Comparison of ENCODE assay signal across 30 mouse cellular contexts in genomic region chr2:170755817-170756216, GRCm38 (mm10). TPM values are rescaled to one million over a fixed set of nuclear protein-coding genes. Genes with fewer than 3 reads are reported as not detected.
DNase-seq lines count a peak whose midpoint lies in the region; ATAC-seq lines count a peak whose summit lies in the region.
"Had no signal": no experiment of that assay in that cellular context is flagged by ENCODE, and none has a peak within 500 bp of the region (broad histone marks: within the 10 kb centered on the region; RNA-seq: fewer than 3 reads in every experiment).

No protein-coding gene starts in this region.

- intact Hi-C loops in left cerebral cortex, postnatal 36 days (cut with DNase I) = no loop called here

- no peak for DNase-seq in forebrain, embryonic 14.5 days (ENCODE audit: low spot score)
- DNase-seq in hindbrain, embryonic 11.5 days (ENCODE audit: low spot score) = no peak
- DNase-seq in mesoderm, embryonic 11.5 days (ENCODE audit: low read depth, low spot score) = peak; percentile 71
- DNase-seq in left cerebral cortex, postnatal 36 days (ENCODE audit: low spot score in 2 of 2) = no peak
- DNase-seq: adrenal gland, adult 2 months; adrenal gland, postnatal 36 days; cerebellum, adult 18-20 months; gastrocnemius, postnatal 25 days; heart, adult 11 months; heart, postnatal 4 days; kidney, adult 9 months; kidney, postnatal 10 days; right cerebral cortex, adult 18-20 months; right cerebral cortex, postnatal 4 days; thymus, adult 18-20 months; thymus, postnatal 25 days had no signal

- no peaks in the 10 kb centered on the region for H3K27me3 ChIP-seq in forebrain, embryonic 14.5 days (replicated peaks; ENCODE audit: control insufficient read depth, insufficient read depth, low read length)
- no peaks in the 10 kb centered on the region for H3K27me3 ChIP-seq in forebrain, embryonic 12.5 days
- H3K27me3 ChIP-seq in hindbrain, embryonic 11.5 days (ENCODE audit: control insufficient read depth, insufficient read depth, low read length) = no peaks in the 10 kb centered on the region
- no peaks in the 10 kb centered on the region for H3K27me3 ChIP-seq in hindbrain, embryonic 16.5 days (replicated peaks; ENCODE audit: control insufficient read depth, insufficient read depth, low read length)
- no peaks in the 10 kb centered on the region for H3K27me3 ChIP-seq in midbrain, embryonic 13.5 days
- H3K27me3 ChIP-seq in midbrain, embryonic 16.5 days (ENCODE audit: control insufficient read depth, insufficient read depth, low read depth, low read length) = no peaks in the 10 kb centered on the region
- H3K27me3 ChIP-seq: embryonic facial prominence, embryonic 15.5 days; lung, embryonic 15.5 days; neural tube, embryonic 12.5 days had no signal

- no peak for ATAC-seq in forebrain, embryonic 14.5 days
- no peak for ATAC-seq in forebrain, embryonic 12.5 days (ENCODE audit: low FRiP score)
- no peak for ATAC-seq in hindbrain, embryonic 11.5 days (ENCODE audit: low FRiP score)
- ATAC-seq in hindbrain, embryonic 16.5 days = no peak
- no peak for ATAC-seq in midbrain, embryonic 13.5 days
- ATAC-seq in midbrain, embryonic 16.5 days = no peak
- ATAC-seq: activated CD4-positive, CD25-positive, alpha-beta regulatory T cell, adult 4 months; intestine, postnatal 0 days had no signal

- H3K9ac ChIP-seq in forebrain, embryonic 14.5 days (ENCODE audit: low read length) = no peak overlapping the region
- no peak overlapping the region for H3K9ac ChIP-seq in forebrain, embryonic 12.5 days
- 0 out of 2 replicates have a peak overlapping the region, but pooled peaks have one; percentile 11 for H3K9ac ChIP-seq in hindbrain, embryonic 11.5 days (ENCODE audit: low read depth, low read length)
- no peak overlapping the region for H3K9ac ChIP-seq in hindbrain, embryonic 16.5 days (ENCODE audit: low read depth, low read length)
- no peak overlapping the region for H3K9ac ChIP-seq in midbrain, embryonic 13.5 days (replicated peaks)
- H3K9ac ChIP-seq in midbrain, embryonic 16.5 days (ENCODE audit: low read depth, low read length) = no peak overlapping the region
- H3K9ac ChIP-seq: embryonic facial prominence, embryonic 15.5 days; limb, embryonic 12.5 days; lung, embryonic 15.5 days; neural tube, embryonic 12.5 days had no signal

- no peak overlapping the region for H3K4me3 ChIP-seq in forebrain, embryonic 14.5 days (ENCODE audit: low read depth, low read length)
- no peak overlapping the region for H3K4me3 ChIP-seq in forebrain, embryonic 12.5 days (replicated peaks)
- no peak overlapping the region for H3K4me3 ChIP-seq in hindbrain, embryonic 11.5 days (ENCODE audit: low read depth, low read length)
- H3K4me3 ChIP-seq in hindbrain, embryonic 16.5 days (ENCODE audit: low read length) = no peak overlapping the region
- H3K4me3 ChIP-seq in midbrain, embryonic 13.5 days (replicated peaks) = no peak overlapping the region
- H3K4me3 ChIP-seq in midbrain, embryonic 16.5 days (ENCODE audit: low read depth, low read length) = no peak overlapping the region
- H3K4me3 ChIP-seq: embryonic facial prominence, embryonic 15.5 days; limb, embryonic 12.5 days; lung, embryonic 15.5 days; myocyte; neural tube, embryonic 12.5 days had no signal

- no peaks in the 10 kb centered on the region for H3K9me3 ChIP-seq in forebrain, embryonic 14.5 days (replicated peaks; ENCODE audit: control insufficient read depth, low read length)
- H3K9me3 ChIP-seq in forebrain, embryonic 12.5 days = no peaks in the 10 kb centered on the region
- no peaks in the 10 kb centered on the region for H3K9me3 ChIP-seq in hindbrain, embryonic 11.5 days (ENCODE audit: control insufficient read depth, low read length)
- H3K9me3 ChIP-seq in hindbrain, embryonic 16.5 days (ENCODE audit: control insufficient read depth, low read length) = no peaks in the 10 kb centered on the region
- H3K9me3 ChIP-seq in midbrain, embryonic 13.5 days = no peaks in the 10 kb centered on the region
- no peaks in the 10 kb centered on the region for H3K9me3 ChIP-seq in midbrain, embryonic 16.5 days (replicated peaks; ENCODE audit: control insufficient read depth, low read length, poor library complexity, severe bottlenecking)
- H3K9me3 ChIP-seq: embryonic facial prominence, embryonic 15.5 days; limb, embryonic 12.5 days; lung, embryonic 15.5 days; neural tube, embryonic 12.5 days had no signal

- no peaks in the 10 kb centered on the region for H3K36me3 ChIP-seq in forebrain, embryonic 14.5 days (ENCODE audit: control insufficient read depth, insufficient read depth, low read length)
- no peaks in the 10 kb centered on the region for H3K36me3 ChIP-seq in forebrain, embryonic 12.5 days (replicated peaks)
- H3K36me3 ChIP-seq in hindbrain, embryonic 11.5 days (ENCODE audit: control insufficient read depth, insufficient read depth, low read length) = no peaks in the 10 kb centered on the region
- no peaks in the 10 kb centered on the region for H3K36me3 ChIP-seq in hindbrain, embryonic 16.5 days (ENCODE audit: control insufficient read depth, insufficient read depth, low read length)
- H3K36me3 ChIP-seq in midbrain, embryonic 13.5 days = no peaks in the 10 kb centered on the region
- H3K36me3 ChIP-seq in midbrain, embryonic 16.5 days (ENCODE audit: control insufficient read depth, insufficient read depth, low read length) = no peaks in the 10 kb centered on the region
- H3K36me3 ChIP-seq: embryonic facial prominence, embryonic 15.5 days; limb, embryonic 12.5 days; lung, embryonic 15.5 days; neural tube, embryonic 12.5 days had no signal

- H3K27ac ChIP-seq in forebrain, embryonic 14.5 days (ENCODE audit: low read depth, low read length) = 0 out of 2 replicates have a peak overlapping the region, but pooled peaks have one; percentile 27
- H3K27ac ChIP-seq in forebrain, embryonic 12.5 days = no peak overlapping the region
- no peak overlapping the region for H3K27ac ChIP-seq in hindbrain, embryonic 11.5 days (ENCODE audit: low read depth, low read length)
- H3K27ac ChIP-seq in hindbrain, embryonic 16.5 days (ENCODE audit: low read depth, low read length) = no peak overlapping the region
- H3K27ac ChIP-seq in midbrain, embryonic 13.5 days = 0 out of 2 replicates have a peak overlapping the region, but pooled peaks have one; percentile 17
- no peak overlapping the region for H3K27ac ChIP-seq in midbrain, embryonic 16.5 days (ENCODE audit: low read length)
- H3K27ac ChIP-seq: embryonic facial prominence, embryonic 15.5 days; limb, embryonic 12.5 days; lung, embryonic 15.5 days; neural tube, embryonic 12.5 days; stomach, postnatal 0 days had no signal

- WGBS in forebrain, embryonic 14.5 days = 68% methylated on average over 2 of the region's 2 CpGs
- 62% methylated on average over 2 of the region's 2 CpGs for WGBS in forebrain, embryonic 12.5 days
- WGBS in hindbrain, embryonic 11.5 days = 42% methylated on average over 2 of the region's 2 CpGs
- 62% methylated on average over 2 of the region's 2 CpGs for WGBS in hindbrain, embryonic 16.5 days
- 49% methylated on average over 2 of the region's 2 CpGs for WGBS in midbrain, embryonic 13.5 days
- 51% methylated on average over 2 of the region's 2 CpGs for WGBS in midbrain, embryonic 16.5 days

- peaks cover 30% of the 10 kb centered on the region for H3K4me1 ChIP-seq in forebrain, embryonic 14.5 days (ENCODE audit: control insufficient read depth, insufficient read depth, low read length)
- peaks cover 25% of the 10 kb centered on the region for H3K4me1 ChIP-seq in forebrain, embryonic 12.5 days
- H3K4me1 ChIP-seq in hindbrain, embryonic 11.5 days (replicated peaks; ENCODE audit: control insufficient read depth, insufficient read depth, low read length) = peaks cover 5% of the 10 kb centered on the region; the same call in 1 of the 2 replicates
- peaks cover 26% of the 10 kb centered on the region for H3K4me1 ChIP-seq in hindbrain, embryonic 16.5 days (ENCODE audit: control insufficient read depth, insufficient read depth, low read depth, low read length)
- H3K4me1 ChIP-seq in midbrain, embryonic 13.5 days (replicated peaks) = peaks cover 41% of the 10 kb centered on the region
- H3K4me1 ChIP-seq in midbrain, embryonic 16.5 days (ENCODE audit: control insufficient read depth, insufficient read depth, low read length) = peaks cover 30% of the 10 kb centered on the region

- H3K4me2 ChIP-seq in forebrain, embryonic 14.5 days (ENCODE audit: low read length) = no peak overlapping the region
- H3K4me2 ChIP-seq in forebrain, embryonic 12.5 days = no peak overlapping the region
- no peak overlapping the region for H3K4me2 ChIP-seq in hindbrain, embryonic 11.5 days (replicated peaks; ENCODE audit: low read depth, low read length)
- H3K4me2 ChIP-seq in hindbrain, embryonic 16.5 days (ENCODE audit: low read length) = no peak overlapping the region
- no peak overlapping the region for H3K4me2 ChIP-seq in midbrain, embryonic 13.5 days (replicated peaks)
- H3K4me2 ChIP-seq in midbrain, embryonic 16.5 days (ENCODE audit: low read length) = no peak overlapping the region
- H3K4me2 ChIP-seq: embryonic facial prominence, embryonic 15.5 days; heart, embryonic 11.5 days; limb, embryonic 12.5 days; liver, embryonic 11.5 days; lung, embryonic 15.5 days; neural tube, embryonic 12.5 days had no signal

RNA-seq across cellular contexts. Expression of gene Dok5, which starts 24.2 kb away (rescaled TPM):
- 41.8 and 58.1 TPM in 2 replicates for polyA plus RNA-seq in forebrain, embryonic 14.5 days (2014; fragmentation: Nextera tagmentation; extraction: Ambion mirVana)
- polyA plus RNA-seq in forebrain, embryonic 12.5 days (2016; fragmentation: Nextera tagmentation; extraction: Ambion mirVana) = 14.6 and 15.2 TPM in 2 replicates
- polyA plus RNA-seq in hindbrain, embryonic 11.5 days (2014; fragmentation: Nextera tagmentation; extraction: Ambion mirVana) = 18.0 and 19.4 TPM in 2 replicates
- 62.3 and 64.5 TPM in 2 replicates for polyA plus RNA-seq in hindbrain, embryonic 16.5 days (2015; fragmentation: Nextera tagmentation; extraction: Ambion mirVana)
- 41.1 and 42.7 TPM in 2 replicates for polyA plus RNA-seq in midbrain, embryonic 13.5 days (2015; fragmentation: Nextera tagmentation; extraction: Ambion mirVana)
- polyA plus RNA-seq in midbrain, embryonic 16.5 days (2015; fragmentation: Nextera tagmentation; extraction: Ambion mirVana) = 50.4 and 57.8 TPM in 2 replicates
- 10 to 100 TPM; 29.6 to 31.4 TPM for total RNA-seq in left cerebral cortex, postnatal 36 days (2021)
- polyA plus RNA-seq: activated CD4-positive, CD25-positive, alpha-beta regulatory T cell, adult 4 months had no signal

Comparison
In these comparisons a context has a peak if more than half of its experiments do, and no peak if none do; other contexts are left out.
1. H3K27ac ChIP-seq: peak in forebrain, embryonic 14.5 days (single experiment) and midbrain, embryonic 13.5 days (single experiment); none in forebrain, embryonic 12.5 days (single experiment), hindbrain, embryonic 11.5 days (single experiment), hindbrain, embryonic 16.5 days (single experiment) and midbrain, embryonic 16.5 days (single experiment).